Mouse (Mus musculus): Measurements from ENCODE around the gene Tmed9. TPM values are rescaled to one million over a fixed set of nuclear protein-coding genes. Genes with fewer than 3 reads are reported as not detected.
"Not testable (repeated sequence)": the region's sequence is repeated elsewhere in the genome, so short reads cannot be mapped to it uniquely, and the experiment has no call there.

The Tmed9 gene
- total RNA-seq, 2 experiments from 2014 or later, result 85.3 to 86.2 TPM

DNA sequence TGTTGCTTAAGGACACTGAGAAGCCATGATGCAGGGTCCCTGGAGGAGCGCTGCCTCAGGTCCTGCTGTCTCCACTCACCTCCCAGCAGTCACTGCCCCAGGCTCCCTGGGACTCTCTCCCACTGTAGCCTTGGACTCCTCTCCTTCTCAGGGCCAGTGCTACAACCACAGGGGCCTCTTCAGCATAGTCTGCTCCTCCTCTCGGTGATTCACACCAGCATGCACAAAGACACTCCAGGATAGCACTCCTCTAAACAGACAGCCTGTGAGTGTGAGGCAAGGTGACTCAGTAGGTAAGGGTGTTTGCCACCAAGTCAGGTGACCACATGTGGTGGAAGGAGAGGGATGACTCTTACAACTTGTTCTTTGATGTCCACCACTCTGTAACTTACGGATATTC is 31.1 kb downstream of the Tmed9 start:
- DNase-seq, result no peak
- intact Hi-C loops (cut with DNase I), result loop anchor here (5.0 kb wide), 1 partner anchor 358 kb away; no protein-coding TSS in a partner anchor

DNA sequence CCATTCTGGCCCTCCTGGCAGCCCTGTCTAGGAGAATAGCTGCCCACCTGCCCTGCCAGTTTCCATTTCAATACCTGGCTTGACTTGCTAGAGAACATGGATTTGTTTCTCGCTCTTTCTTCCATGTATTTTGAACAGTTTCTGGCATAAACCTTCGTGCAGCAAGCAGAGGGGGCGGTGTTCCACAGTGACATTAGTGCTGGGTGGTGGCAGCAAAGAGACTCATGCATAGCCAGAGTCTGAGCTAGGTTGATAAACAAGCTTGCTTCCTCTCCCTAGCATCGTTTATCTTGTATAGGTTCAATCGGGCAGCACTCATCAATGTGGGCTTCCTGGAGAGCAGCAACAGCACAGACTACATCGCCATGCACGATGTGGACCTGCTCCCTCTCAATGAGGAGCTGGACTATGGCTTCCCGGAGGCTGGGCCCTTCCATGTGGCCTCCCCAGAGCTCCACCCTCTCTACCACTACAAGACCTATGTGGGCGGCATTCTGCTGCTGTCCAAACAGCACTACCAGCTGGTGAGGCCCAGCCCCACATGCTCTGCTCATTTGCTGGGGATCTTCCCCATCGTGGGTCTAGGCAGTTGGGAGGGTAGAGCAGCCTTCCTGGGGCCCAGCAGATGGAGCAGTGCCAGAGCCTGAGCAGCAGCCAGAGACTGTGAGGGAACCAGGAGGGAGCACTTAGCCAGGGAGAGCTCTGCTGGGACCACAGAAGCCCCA is 33.5 kb downstream of the Tmed9 start:
- DNase-seq, result no peak
- intact Hi-C loops (cut with DNase I), result no loop called here

DNA sequence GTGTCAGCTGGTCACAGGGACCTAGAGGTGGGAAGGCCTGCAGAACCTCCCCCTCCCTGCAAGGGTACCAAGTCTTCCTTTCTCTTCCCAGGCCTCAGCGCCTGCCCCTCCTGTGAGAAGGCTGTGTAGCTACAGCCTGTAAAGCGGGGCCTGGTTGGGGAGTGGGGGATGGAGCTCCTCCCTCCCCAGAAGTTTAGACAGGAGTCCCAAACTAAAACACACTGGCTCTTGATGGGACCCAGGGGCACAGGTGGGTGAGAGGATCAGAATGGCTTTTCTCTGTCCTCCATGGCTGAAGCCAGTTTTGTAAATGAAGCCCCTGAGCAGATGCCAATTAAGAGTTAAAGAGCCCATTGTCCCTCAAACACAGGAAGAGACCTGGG is 34.1 kb downstream of the Tmed9 start:
- no peak for DNase-seq
- intact Hi-C loops (cut with DNase I), result no loop called here

DNA sequence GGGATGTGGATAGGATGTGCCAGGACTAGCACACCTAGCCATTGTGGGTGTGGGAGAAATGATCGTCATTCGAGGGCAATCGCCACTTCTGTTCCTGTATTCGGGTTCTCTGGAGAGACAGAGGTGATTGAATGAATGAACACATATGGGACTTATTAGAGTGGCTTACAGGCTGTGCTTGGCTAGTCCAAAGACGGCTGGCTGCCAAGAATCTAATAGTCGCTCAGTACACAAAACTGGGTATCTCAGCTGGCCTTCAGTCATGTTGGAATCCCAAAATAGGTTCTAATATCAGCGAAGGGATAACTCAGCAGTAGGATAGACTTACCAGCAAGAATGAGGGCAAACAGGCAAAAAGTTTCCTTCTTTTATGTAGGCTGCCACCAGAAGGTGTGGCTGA is 38.5 kb downstream of the Tmed9 start:
- no peak for DNase-seq
- intact Hi-C loops (cut with DNase I), result no loop called here

- DNase-seq, result no peak
- intact Hi-C loops (cut with DNase I), result no loop called here
Observed at GRCm38 (mm10) chr13:55613471-55613870, 39.9 kb downstream of the Tmed9 start.

DNA sequence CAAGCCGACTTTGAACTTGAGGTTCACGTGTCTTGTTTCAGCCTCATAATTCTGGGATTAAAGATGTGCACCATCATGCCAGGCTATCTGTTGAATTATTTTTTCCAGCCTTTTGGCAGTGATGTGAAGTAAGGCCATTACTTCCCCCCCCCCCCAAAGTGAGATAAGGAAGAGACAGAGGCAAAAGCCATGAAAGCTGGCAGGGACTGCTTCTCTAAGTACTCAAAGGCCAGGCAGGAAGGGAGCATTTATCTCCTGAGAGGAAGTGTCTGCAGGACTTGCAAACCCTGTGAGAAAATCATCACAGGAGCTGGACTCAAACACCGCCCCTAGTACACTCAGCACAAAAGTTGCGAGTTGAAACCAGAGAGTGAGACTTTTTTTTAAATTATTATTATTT is 45.8 kb downstream of the Tmed9 start:
- DNase-seq, result no peak
- intact Hi-C loops (cut with DNase I), result no loop called here

DNA sequence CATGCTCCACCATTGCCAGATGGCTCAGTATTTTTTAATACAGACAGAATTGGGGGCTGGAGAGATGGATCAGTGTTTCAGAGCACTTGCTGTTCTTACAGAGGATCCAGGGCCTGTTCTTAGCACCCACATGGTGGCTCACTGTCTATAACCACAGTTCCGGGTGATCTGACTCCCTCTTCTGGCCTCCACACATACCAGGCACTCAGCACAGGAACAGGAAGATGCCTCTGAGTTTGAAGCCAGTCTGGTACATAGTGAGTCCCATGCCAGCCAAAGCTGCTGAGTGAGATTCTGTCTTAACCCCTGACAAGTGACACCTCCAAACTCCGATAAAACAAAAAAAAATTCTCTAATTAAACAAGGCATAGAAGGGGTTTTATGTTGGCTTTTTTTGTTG is 46.7 kb downstream of the Tmed9 start:
- intact Hi-C loops (cut with DNase I), result no loop called here
- no peak for DNase-seq

DNA sequence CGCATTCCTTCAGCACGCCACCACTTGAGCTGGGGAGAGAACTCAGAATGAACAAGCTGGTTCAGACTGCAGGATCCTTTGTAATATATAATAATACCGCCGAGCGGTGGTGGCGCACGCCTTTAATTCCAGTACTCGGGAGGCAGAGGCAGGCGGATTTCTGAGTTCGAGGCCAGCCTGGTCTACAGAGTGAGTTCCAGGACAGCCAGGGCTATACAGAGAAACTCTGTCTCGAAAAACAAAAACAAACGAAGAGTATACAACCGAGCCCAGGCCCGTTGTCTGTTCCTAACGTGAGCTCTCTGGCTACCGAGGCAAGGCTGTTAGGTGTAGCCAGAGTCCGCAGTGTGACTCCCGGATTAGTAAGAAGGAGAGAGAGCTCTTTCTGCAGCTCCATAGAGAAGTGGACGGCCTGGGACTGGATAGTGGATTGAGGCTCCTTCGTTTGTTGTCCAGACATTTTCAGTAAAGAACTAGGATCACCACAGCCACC is 48.7 kb downstream of the Tmed9 start:
- DNase-seq; intact Hi-C loops (cut with DNase I): not testable (repeated sequence)

- peak; percentile 89 to 92 for DNase-seq
- intact Hi-C loops (cut with DNase I), result no loop called here
Observed at GRCm38 (mm10) chr13:55622649-55623541, 49.4 kb downstream of the Tmed9 start, which contains the start of gene Caml. Gene Caml, plus strand, starts transcription at chr13:55623005.

DNA sequence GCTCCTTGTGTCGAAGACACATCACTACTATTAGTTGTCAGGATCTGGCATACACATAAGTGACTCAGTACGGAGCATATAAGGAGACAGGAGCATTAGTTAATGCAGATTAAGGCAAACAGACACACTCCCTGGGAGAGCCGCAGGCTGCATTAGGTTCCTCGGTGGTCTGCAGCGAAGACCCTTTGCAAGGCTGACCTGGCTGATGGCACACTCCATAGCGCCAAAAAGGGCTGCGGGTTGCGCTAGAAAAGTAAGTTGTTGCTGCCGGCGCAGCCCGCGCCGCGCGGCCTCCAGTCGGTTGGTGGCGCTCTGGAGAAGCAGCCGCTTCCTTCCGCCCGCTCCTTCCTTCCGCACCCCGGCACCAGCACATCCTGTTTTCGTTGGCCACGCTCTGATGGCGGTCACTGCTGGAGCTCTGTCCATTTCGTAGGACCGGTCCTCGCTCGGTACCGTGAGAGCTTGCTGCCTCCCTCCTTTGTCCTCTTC is 61.2 kb downstream of the Tmed9 start, which contains the start of gene Ddx46:
Ddx46 (plus strand) TSS at position 389 of the 489 bp plus-strand sequence.
- DNase-seq, result peak; percentile 91 to 94
- intact Hi-C loops (cut with DNase I), result loop anchor here (2.0 kb wide), 1 partner anchor 58 kb away; the partner anchor contains the start of gene B230219D22Rik

DNA sequence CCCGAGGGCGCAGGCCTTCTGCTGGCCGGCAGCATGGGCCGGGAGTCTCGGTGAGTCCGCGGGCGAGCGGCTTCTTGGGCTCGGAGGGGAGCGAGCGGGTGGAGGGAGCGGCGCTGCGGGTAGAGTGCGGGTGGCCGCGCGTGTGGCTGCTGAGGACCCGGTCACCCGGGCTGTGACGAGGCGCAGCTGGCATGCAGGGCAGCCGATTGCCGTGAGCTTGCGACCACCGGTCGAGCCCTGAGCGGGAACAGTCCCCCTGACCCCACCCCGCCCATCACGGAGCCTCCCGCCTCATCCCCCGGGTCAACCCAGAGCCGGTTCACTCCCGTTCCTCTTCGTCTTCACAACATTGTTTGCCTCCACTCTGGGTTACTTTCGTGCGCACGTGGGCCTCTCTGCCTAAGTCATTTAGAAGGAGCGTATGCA is 61.6 kb downstream of the Tmed9 start:
- no peak for DNase-seq
- intact Hi-C loops (cut with DNase I), result loop anchor here (2.0 kb wide), 1 partner anchor 58 kb away; the partner anchor contains the start of gene B230219D22Rik

DNA sequence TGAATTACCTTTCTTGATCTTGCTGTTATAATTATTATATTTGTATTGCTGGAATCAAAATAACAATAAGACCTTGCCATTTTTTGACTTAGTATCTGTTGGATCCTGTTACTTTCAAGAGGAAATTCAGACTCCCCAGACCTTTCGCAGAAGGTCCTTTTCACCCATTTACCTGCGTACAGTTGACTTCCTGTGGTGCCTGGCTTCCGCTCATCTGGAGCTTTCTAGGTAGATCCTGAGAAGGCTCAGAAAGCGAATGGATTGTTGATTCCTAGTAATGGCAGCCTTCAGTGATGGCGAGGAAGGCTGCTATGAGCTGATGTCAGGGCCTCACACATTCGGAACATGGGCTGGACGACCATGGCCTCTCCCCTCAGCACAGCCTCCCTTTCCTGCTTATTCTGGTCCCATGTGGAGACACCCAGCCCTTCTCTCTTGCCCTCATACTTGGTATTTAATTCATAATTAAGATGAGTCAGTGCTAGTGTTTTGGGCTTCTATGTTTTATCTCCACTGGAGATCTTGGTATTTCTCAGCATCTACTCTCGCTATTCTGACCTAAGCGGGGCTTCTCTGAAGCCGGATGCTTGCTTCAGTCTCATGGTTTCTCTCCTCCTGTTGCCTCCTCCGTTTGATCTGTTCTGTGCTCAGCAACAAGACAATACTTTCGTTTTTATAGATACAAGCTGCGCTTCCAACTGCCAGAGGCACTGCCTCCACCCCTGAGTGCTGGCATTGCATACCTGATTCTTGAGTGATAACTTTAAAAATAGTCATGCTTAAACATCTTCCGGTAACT is 62.9 kb downstream of the Tmed9 start:
- intact Hi-C loops (cut with DNase I), result no loop called here
- no peak for DNase-seq

GRCm38 (mm10) chr13:55640480-55640879 is 66.9 kb downstream of the Tmed9 start:
- intact Hi-C loops (cut with DNase I), result loop anchor here (1.0 to 5.0 kb wide), 2 partner anchors 39 to 233 kb away; no protein-coding TSS in a partner anchor
- peak; percentile 80 to 88 for DNase-seq

DNA sequence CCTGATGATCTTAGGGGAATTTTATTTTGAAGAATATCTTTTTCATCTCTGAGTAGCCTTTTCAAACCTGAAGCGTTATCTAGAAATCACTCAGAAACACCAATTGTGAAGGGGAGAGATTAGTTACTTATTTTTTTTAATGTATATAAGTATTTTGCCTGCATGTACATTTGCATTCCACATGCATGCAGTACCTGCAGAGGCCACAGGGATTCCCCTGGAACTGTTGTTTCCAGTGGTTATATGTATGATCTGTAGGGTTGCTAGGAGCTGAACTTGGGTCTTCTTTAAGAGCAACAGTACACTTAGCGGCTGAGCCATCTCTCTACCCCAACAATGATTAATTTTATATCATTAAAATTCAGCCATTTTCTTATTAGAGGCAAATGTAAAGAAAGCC is 71.0 kb downstream of the Tmed9 start:
- intact Hi-C loops (cut with DNase I), result loop anchor here (5.0 kb wide), 1 partner anchor 237 kb away; no protein-coding TSS in a partner anchor

More for the DNA sequence above, 71.0 kb downstream of the Tmed9 start:
- DNase-seq, result no peak

Other genes starting within 250 kb of the Tmed9 start
- under 1 TPM; 0.33 to 0.53 TPM for gene Mxd3, start 243.9 kb upstream of the Tmed9 start, total RNA-seq (2021)
- 10 to 100 TPM; 47.7 to 48.1 TPM for gene Lman2, start 210.9 kb upstream of the Tmed9 start, total RNA-seq (2021)
- gene Rgs14, start 204.0 kb upstream of the Tmed9 start, total RNA-seq (2021), result 1 to 10 TPM in 1 of 2 experiments, under 1 TPM in 1; 0.47 to 1.0 TPM
- gene Slc34a1, start 175.5 kb upstream of the Tmed9 start, total RNA-seq (2021), result not detected
- not detected for gene Pfn3, start 158.5 kb upstream of the Tmed9 start, total RNA-seq (2021)
- not detected for gene F12, start 146.9 kb upstream of the Tmed9 start, total RNA-seq (2021)
- 10 to 100 TPM; 17.6 to 18.1 TPM for gene Grk6, start 128.7 kb upstream of the Tmed9 start, total RNA-seq (2021)
- gene Prr7, start 109.5 kb upstream of the Tmed9 start, total RNA-seq (2021), result under 1 TPM; 0.58 to 0.70 TPM
- gene Dbn1, start 85.6 kb upstream of the Tmed9 start, total RNA-seq (2021), result 1 to 10 TPM; 9.4 to 9.6 TPM
- gene Pdlim7, start 60.1 kb upstream of the Tmed9 start, total RNA-seq (2021), result 10 to 100 TPM; 49.3 to 49.9 TPM
- 1 to 10 TPM; 2.2 to 2.7 TPM for gene Dok3, start 44.4 kb upstream of the Tmed9 start, total RNA-seq (2021)
- 10 to 100 TPM; 14.4 to 14.7 TPM for gene Ddx41, start 37.1 kb upstream of the Tmed9 start, total RNA-seq (2021)
- gene Fam193b, start 2.6 kb upstream of the Tmed9 start, total RNA-seq (2021), result 10 to 100 TPM; 13.7 to 18.1 TPM
- gene B4galt7, start 26.2 kb downstream of the Tmed9 start, total RNA-seq (2021), result 1 to 10 TPM; 9.0 to 9.7 TPM
- gene Caml, start 49.3 kb downstream of the Tmed9 start, total RNA-seq (2021), result 10 to 100 TPM; 12.5 TPM
- 10 to 100 TPM; 21.4 to 23.2 TPM for gene Ddx46, start 61.3 kb downstream of the Tmed9 start, total RNA-seq (2021)
- 10 to 100 TPM; 39.6 to 45.0 TPM for gene B230219D22Rik, start 119.4 kb downstream of the Tmed9 start, total RNA-seq (2021)
- gene Txndc15, start 140.9 kb downstream of the Tmed9 start, total RNA-seq (2021), result 10 to 100 TPM; 42.6 to 45.8 TPM
- 10 to 100 TPM; 45.2 to 49.6 TPM for gene Pcbd2, start 153.6 kb downstream of the Tmed9 start, total RNA-seq (2021)
- gene Catsper3, start 210.8 kb downstream of the Tmed9 start, total RNA-seq (2021), result not detected